Mouse (Mus musculus): ENCODE measurements at regions not wholly inside any gene's neighbourhood (a gene's known extent, or its start where the extent isn't known, plus 50 kb on each side); places are given as distances from the start of the nearest gene placed in this dataset.

DNA sequence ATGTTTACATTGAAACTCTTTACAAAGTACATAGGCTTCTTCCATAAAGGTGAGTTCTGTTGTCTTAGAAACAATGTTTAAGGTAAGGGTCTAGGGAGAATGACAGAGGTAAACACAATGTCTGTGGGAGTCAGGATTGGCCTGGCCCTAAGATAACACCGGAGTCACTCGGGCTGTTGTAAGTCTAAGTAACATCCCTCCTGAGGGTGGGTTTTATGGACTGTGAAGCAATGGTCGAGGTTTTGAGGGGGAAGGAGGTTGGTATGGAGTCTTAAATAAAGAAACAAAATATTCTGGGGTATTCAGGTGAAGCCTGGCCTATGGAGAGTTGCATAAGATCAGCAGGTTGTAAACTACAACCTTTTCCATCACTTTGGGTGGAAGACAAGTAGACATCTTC is 101.5 kb downstream of the Qrsl1 start:
- H3K4me3 ChIP-seq (ENCODE audit: low read depth, low read length): no peak overlapping the region
- H3K27me3 ChIP-seq (ENCODE audit: control insufficient read depth, insufficient read depth, low read length): no peaks in the 10 kb centered on the region
- 68% methylated on average over 3 of the region's 3 CpGs for WGBS
- H3K9me3 ChIP-seq (ENCODE audit: control insufficient read depth, low read length): no peaks in the 10 kb centered on the region
- H3K4me2 ChIP-seq (ENCODE audit: low read depth): no peak overlapping the region
- DNase-seq (ENCODE audit: low spot score) (no peak), ATAC-seq (ENCODE audit: insufficient read depth, low FRiP score, low TSS enrichment) (no peak)
- H3K9ac ChIP-seq (ENCODE audit: low read length): no peak overlapping the region
- H3K27ac ChIP-seq (ENCODE audit: low read depth, low read length): no peak overlapping the region
- no peaks in the 10 kb centered on the region for H3K4me1 ChIP-seq (ENCODE audit: control insufficient read depth, insufficient read depth, low read length)
- no peaks in the 10 kb centered on the region for H3K36me3 ChIP-seq (ENCODE audit: control insufficient read depth, insufficient read depth, low read length)

DNA sequence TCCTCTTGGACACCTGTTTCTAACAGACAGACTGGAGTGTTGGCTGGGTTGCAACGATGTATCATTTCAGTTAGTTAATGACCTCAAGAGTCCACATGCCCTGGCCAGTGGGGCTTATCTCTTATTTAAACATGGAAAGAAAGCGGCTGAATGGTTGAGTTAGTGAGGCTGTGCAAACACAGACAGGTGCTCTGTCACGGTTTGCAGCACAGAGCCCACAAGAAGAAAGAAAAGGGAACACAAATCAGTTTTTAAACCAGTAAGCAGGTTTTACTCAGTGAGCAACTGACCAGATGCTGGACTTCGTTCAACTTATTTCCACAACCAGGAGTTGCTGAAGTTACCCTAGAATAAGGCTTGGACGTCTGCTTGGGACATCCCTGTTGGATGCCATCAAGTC is 86.3 kb downstream of the Qrsl1 start:
- Histone ChIP-seq H3K27ac (ENCODE audit: low read depth, low read length) (no peak overlapping the region), H3K4me3 (ENCODE audit: low read depth, low read length) (no peak overlapping the region)
- 78% methylated on average over 5 of the region's 5 CpGs for WGBS

DNA sequence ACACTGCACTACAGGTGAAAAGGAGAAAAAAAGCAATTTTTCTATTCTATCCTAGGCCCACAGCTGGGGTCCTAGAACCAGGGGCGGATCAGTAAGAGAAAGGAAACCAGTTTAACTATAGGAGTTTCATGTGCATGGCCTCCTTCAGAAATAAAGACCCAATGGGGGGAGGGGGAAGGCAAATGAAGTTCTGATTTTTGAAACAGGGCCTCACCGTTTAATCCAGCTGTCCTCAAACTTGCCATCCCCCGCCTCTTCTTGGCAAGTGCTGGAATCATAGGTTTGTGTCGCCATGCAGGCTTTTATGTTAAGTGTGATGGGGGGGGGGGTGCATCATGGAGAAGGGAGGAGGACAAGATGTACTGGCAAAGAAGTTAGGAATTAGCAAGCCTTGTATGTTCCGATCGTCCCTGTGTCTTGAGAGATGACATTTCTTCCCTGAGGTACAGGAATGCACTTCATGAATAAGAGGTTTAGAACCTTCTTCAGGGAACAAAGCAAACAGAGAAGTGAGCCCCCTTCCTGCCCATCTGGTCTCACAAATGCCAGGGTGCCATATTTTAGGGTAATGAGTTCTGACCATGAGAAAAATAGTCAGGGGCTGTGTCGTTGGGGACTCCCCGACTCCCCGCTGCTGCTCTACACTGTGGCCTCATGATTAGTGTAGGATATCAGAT is 83.9 kb downstream of the Qrsl1 start:
- ATAC-seq (ENCODE audit: insufficient read depth, low FRiP score, low TSS enrichment) (no peak), DNase-seq (ENCODE audit: low spot score) (no peak)
- no peaks in the 10 kb centered on the region for H3K36me3 ChIP-seq (ENCODE audit: control insufficient read depth, insufficient read depth, low read length)
- no peak overlapping the region for H3K27ac ChIP-seq (ENCODE audit: low read depth, low read length)
- no peak overlapping the region for H3K4me2 ChIP-seq (ENCODE audit: low read depth)
- no peaks in the 10 kb centered on the region for H3K9me3 ChIP-seq (ENCODE audit: control insufficient read depth, low read length)
- no peak overlapping the region for H3K4me3 ChIP-seq (ENCODE audit: low read depth, low read length)
- no peaks in the 10 kb centered on the region for H3K27me3 ChIP-seq (ENCODE audit: control insufficient read depth, insufficient read depth, low read length)
- WGBS: 82% methylated on average over 9 of the region's 9 CpGs
- H3K4me1 ChIP-seq (ENCODE audit: control insufficient read depth, insufficient read depth, low read length): no peaks in the 10 kb centered on the region
- H3K9ac ChIP-seq (ENCODE audit: low read length): no peak overlapping the region

More for the DNA sequence above, 86.3 kb downstream of the Qrsl1 start:
- Histone ChIP-seq H3K4me2 (ENCODE audit: low read depth) (no peak overlapping the region), H3K9me3 (ENCODE audit: control insufficient read depth, low read length) (no peaks in the 10 kb centered on the region), H3K36me3 (ENCODE audit: control insufficient read depth, insufficient read depth, low read length) (no peaks in the 10 kb centered on the region), H3K9ac (ENCODE audit: low read length) (no peak overlapping the region), H3K27me3 (ENCODE audit: control insufficient read depth, insufficient read depth, low read length) (no peaks in the 10 kb centered on the region), H3K4me1 (ENCODE audit: control insufficient read depth, insufficient read depth, low read length) (no peaks in the 10 kb centered on the region)
- DNase-seq (ENCODE audit: low spot score) (no peak), ATAC-seq (ENCODE audit: insufficient read depth, low FRiP score, low TSS enrichment) (no peak)

DNA sequence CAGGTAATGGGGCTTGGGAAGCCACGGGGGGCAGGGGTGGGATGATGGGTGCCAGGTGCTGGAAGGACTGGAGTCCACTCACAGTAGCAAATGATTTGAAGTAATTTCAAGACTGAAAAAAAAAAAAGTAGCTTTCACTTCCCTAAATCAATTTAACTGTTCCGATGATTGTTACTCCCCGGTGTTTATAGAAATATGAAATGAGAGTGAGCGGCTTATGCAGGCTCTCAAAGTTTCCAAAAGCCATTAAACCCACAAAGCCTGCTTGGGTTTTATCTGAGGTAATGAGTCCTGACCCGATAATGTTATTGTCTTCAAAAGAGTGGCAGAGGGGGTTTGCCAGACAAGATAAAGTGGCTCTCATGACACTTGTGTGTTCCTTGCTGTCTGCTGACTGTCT is 82.9 kb downstream of the Qrsl1 start:
- H3K4me3 ChIP-seq (ENCODE audit: low read depth, low read length): no peak overlapping the region
- DNase-seq (ENCODE audit: low spot score): no peak
- H3K4me2 ChIP-seq (ENCODE audit: low read depth): no peak overlapping the region
- H3K9ac ChIP-seq (ENCODE audit: low read length): no peak overlapping the region
- no peak for ATAC-seq (ENCODE audit: insufficient read depth, low FRiP score, low TSS enrichment)
- H3K36me3 ChIP-seq (ENCODE audit: control insufficient read depth, insufficient read depth, low read length): no peaks in the 10 kb centered on the region
- H3K4me1 ChIP-seq (ENCODE audit: control insufficient read depth, insufficient read depth, low read length): no peaks in the 10 kb centered on the region
- H3K9me3 ChIP-seq (ENCODE audit: control insufficient read depth, low read length): no peaks in the 10 kb centered on the region
- 85% methylated on average over 5 of the region's 5 CpGs for WGBS
- H3K27me3 ChIP-seq (ENCODE audit: control insufficient read depth, insufficient read depth, low read length): no peaks in the 10 kb centered on the region
- H3K27ac ChIP-seq (ENCODE audit: low read depth, low read length): no peak overlapping the region

DNA sequence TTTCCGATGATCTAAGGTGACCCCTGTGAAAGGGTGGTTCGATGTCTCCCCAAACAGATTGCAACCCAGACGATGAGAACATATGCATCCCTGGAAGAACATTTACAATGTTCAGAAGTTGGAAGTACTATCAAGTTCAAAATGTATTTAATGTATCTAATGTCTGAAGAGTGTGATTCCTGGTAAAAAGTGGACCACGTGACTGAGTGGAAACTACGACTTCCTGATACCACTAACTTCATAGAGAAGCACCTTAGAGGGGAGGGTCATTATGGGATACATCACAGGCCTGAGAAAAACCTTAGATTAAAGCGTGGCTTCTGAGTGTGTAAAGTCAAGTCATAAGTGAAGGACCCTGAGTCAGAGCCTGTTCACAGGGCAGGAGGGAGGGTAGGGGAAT is 82.1 kb downstream of the Qrsl1 start:
- Histone ChIP-seq H3K4me3 (ENCODE audit: low read depth, low read length) (no peak overlapping the region), H3K9me3 (ENCODE audit: control insufficient read depth, low read length) (no peaks in the 10 kb centered on the region), H3K36me3 (ENCODE audit: control insufficient read depth, insufficient read depth, low read length) (no peaks in the 10 kb centered on the region), H3K4me1 (ENCODE audit: control insufficient read depth, insufficient read depth, low read length) (no peaks in the 10 kb centered on the region), H3K27me3 (ENCODE audit: control insufficient read depth, insufficient read depth, low read length) (no peaks in the 10 kb centered on the region), H3K4me2 (ENCODE audit: low read depth) (no peak overlapping the region), H3K9ac (ENCODE audit: low read length) (no peak overlapping the region), H3K27ac (ENCODE audit: low read depth, low read length) (no peak overlapping the region)
- ATAC-seq (ENCODE audit: insufficient read depth, low FRiP score, low TSS enrichment): no peak
- WGBS: 95% methylated on average over 6 of the region's 6 CpGs
- no peak for DNase-seq (ENCODE audit: low spot score)

DNA sequence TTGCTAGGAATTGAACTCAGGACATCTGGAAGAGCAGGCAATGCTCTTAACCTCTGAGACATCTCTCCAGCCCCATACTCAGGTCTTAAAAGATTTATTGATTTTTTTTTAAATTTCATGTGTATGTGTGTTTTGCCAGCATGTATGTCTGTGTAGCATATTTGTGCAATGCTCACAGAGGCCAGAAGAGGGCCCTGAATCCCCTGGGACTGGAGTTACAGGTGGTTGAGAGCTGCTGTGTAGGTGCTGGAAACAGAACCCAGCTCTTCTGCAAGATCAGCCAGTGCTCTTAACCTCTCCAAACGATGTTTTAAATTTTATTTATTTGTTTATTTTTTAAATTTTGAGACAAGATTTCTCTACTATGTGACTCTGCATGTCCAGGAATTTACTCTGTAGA is 78.9 kb downstream of the Qrsl1 start:
- no peak for ATAC-seq (ENCODE audit: insufficient read depth, low FRiP score, low TSS enrichment)
- no peaks in the 10 kb centered on the region for H3K9me3 ChIP-seq (ENCODE audit: control insufficient read depth, low read length)
- no peaks in the 10 kb centered on the region for H3K36me3 ChIP-seq (ENCODE audit: control insufficient read depth, insufficient read depth, low read length)
- 83% methylated on average over 1 of the region's 1 CpGs for WGBS
- no peak overlapping the region for H3K9ac ChIP-seq (ENCODE audit: low read length)
- no peaks in the 10 kb centered on the region for H3K27me3 ChIP-seq (ENCODE audit: control insufficient read depth, insufficient read depth, low read length)
- H3K27ac ChIP-seq (ENCODE audit: low read depth, low read length): no peak overlapping the region
- H3K4me2 ChIP-seq (ENCODE audit: low read depth): no peak overlapping the region
- no peak for DNase-seq (ENCODE audit: low spot score)
- H3K4me3 ChIP-seq (ENCODE audit: low read depth, low read length): no peak overlapping the region
- no peaks in the 10 kb centered on the region for H3K4me1 ChIP-seq (ENCODE audit: control insufficient read depth, insufficient read depth, low read length)

DNA sequence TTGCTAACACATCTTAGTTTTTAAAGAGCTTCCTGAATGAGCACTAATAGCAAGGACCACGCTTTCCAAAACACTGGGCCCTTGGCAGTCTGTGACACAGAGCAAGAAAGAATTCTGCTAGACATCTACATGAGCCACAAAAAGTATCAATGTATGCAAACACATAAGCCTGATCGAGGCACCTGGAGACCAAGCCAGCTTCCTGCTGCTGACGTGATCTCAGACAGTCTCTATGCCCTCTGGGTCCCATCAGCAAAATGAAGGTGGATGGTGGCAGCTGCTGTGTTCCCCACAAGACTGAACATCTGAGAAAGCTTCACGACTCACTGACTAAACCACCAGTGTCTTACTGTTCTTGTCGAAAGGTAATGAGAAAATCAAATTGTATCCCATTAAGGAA is 77.5 kb downstream of the Qrsl1 start:
- ATAC-seq (ENCODE audit: insufficient read depth, low FRiP score, low TSS enrichment) (no peak), DNase-seq (ENCODE audit: low spot score) (no peak)
- Histone ChIP-seq H3K4me3 (ENCODE audit: low read depth, low read length) (no peak overlapping the region), H3K4me2 (ENCODE audit: low read depth) (no peak overlapping the region), H3K36me3 (ENCODE audit: control insufficient read depth, insufficient read depth, low read length) (no peaks in the 10 kb centered on the region), H3K9ac (ENCODE audit: low read length) (no peak overlapping the region), H3K27me3 (ENCODE audit: control insufficient read depth, insufficient read depth, low read length) (no peaks in the 10 kb centered on the region), H3K9me3 (ENCODE audit: control insufficient read depth, low read length) (no peaks in the 10 kb centered on the region), H3K4me1 (ENCODE audit: control insufficient read depth, insufficient read depth, low read length) (no peaks in the 10 kb centered on the region), H3K27ac (ENCODE audit: low read depth, low read length) (no peak overlapping the region)
- WGBS: 78% methylated on average over 5 of the region's 5 CpGs

Measured in neural tube, embryonic 11.5 days (tissue).